7 mouse cellular contexts compared by ENCODE assay signal in the genomic region with DNA sequence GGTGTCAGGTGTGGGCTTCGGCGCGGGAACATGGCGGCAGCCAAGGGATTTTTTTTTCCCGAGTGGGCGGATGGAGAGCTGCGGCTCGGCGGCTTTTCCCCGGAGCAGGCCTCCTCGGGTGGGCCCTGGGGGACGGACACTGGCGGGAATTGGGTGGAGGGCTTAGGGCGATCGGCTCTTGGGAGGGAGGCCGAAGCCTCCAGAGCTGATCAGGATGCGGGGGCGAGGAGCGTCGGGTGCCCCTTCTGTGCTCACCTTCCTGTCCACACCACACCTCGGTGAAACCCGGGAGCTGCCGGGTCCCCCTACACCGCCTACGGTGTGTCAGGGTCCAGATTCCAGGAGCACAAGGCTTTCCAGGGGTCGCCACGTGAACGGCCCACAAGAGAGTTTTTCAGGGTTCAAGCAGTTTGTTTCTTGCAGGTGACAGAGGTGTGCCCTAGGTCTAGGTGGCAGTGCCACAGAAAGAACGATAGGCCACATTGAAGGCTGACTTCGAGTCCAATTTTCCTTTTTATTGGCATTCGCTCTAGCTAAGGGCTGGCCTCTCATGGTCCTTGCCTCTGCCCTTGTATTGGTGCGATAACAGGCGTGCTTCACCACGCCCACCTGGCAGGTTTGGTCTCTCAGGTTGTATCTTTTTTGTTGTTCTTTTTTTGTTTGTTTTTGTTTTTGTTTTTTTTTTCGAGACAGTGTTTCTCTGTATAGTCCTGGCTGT. TPM values are rescaled to one million over a fixed set of nuclear protein-coding genes. Genes with fewer than 3 reads are reported as not detected.
DNase-seq lines count a peak whose midpoint lies in the region; ATAC-seq and TF ChIP-seq lines count a peak whose summit lies in the region.

No protein-coding gene starts in this region.

- no peaks in the 10 kb centered on the region for H3K9me3 ChIP-seq in heart, embryonic 14.5 days (ENCODE audit: control insufficient read depth, low read length)
- H3K9me3 ChIP-seq in kidney, postnatal 0 days (replicated peaks; ENCODE audit: low read length) = no peaks in the 10 kb centered on the region
- no peaks in the 10 kb centered on the region for H3K9me3 ChIP-seq in midbrain, embryonic 13.5 days

- H3K4me1 ChIP-seq in heart, embryonic 14.5 days (ENCODE audit: control insufficient read depth in 2 of 2, insufficient read depth in 2 of 2, low read length in 2 of 2) = peaks cover 12 to 30% of the 10 kb centered on the region in 2 experiments
- no peaks in the 10 kb centered on the region; the same call in 1 of the 2 replicates for H3K4me1 ChIP-seq in kidney, postnatal 0 days (replicated peaks; ENCODE audit: insufficient read depth, low read length)
- peaks cover 14% of the 10 kb centered on the region for H3K4me1 ChIP-seq in midbrain, embryonic 13.5 days (replicated peaks)

- peak overlapping the region; percentile 78 to 83 for H3K27ac ChIP-seq in heart, embryonic 14.5 days (replicated peaks in 1 of 2; ENCODE audit: control insufficient read depth in 1 of 2, insufficient read depth in 1 of 2, low read depth in 2 of 2, low read length in 2 of 2)
- H3K27ac ChIP-seq in kidney, postnatal 0 days = peak overlapping the region; percentile 84
- H3K27ac ChIP-seq in midbrain, embryonic 13.5 days = 0 out of 2 replicates have a peak overlapping the region, but pooled peaks have one; percentile 60

- ATAC-seq in heart, embryonic 14.5 days (ENCODE audit: insufficient number of reproducible peaks, insufficient read depth, low FRiP score, low read depth) = peak; percentile 37; the same call in 1 of the 2 replicates
- peak; percentile 33 for ATAC-seq in kidney, postnatal 0 days (replicated peaks; ENCODE audit: low FRiP score, low read depth)
- ATAC-seq in midbrain, embryonic 13.5 days = peak; percentile 84; the same call in 1 of the 2 replicates

- H3K4me3 ChIP-seq in heart, embryonic 14.5 days (ENCODE audit: control insufficient read depth in 1 of 2, insufficient read depth in 1 of 2, low read depth in 1 of 2, low read length in 2 of 2) = peak overlapping the region; percentile 87 to 99
- H3K4me3 ChIP-seq in kidney, postnatal 0 days (replicated peaks; ENCODE audit: low read depth, low read length) = peak overlapping the region; percentile 85
- peak overlapping the region; percentile 84 for H3K4me3 ChIP-seq in midbrain, embryonic 13.5 days (replicated peaks)

- peak overlapping the region; percentile 92 for H3K9ac ChIP-seq in heart, embryonic 14.5 days (ENCODE audit: low read length)
- peak overlapping the region; percentile 87 for H3K9ac ChIP-seq in kidney, postnatal 0 days (ENCODE audit: low read depth, low read length)
- peak overlapping the region; percentile 86 for H3K9ac ChIP-seq in midbrain, embryonic 13.5 days (replicated peaks)

- H3K36me3 ChIP-seq in heart, embryonic 14.5 days (ENCODE audit: control insufficient read depth, insufficient read depth, low read length) = peaks cover 7% of the 10 kb centered on the region; the same call in 1 of the 2 replicates
- no peaks in the 10 kb centered on the region for H3K36me3 ChIP-seq in kidney, postnatal 0 days (ENCODE audit: insufficient read depth, low read length)
- no peaks in the 10 kb centered on the region for H3K36me3 ChIP-seq in midbrain, embryonic 13.5 days

- peak overlapping the region; percentile 97 for H3K4me2 ChIP-seq in heart, embryonic 14.5 days (ENCODE audit: low read length)
- peak overlapping the region; percentile 92 for H3K4me2 ChIP-seq in kidney, postnatal 0 days (ENCODE audit: low read length)
- H3K4me2 ChIP-seq in midbrain, embryonic 13.5 days (replicated peaks) = peak overlapping the region; percentile 82

- H3K27me3 ChIP-seq in heart, embryonic 14.5 days (ENCODE audit: control insufficient read depth, insufficient read depth, low read length) = no peaks in the 10 kb centered on the region
- no peaks in the 10 kb centered on the region for H3K27me3 ChIP-seq in kidney, postnatal 0 days (ENCODE audit: insufficient read depth, low read length)
- no peaks in the 10 kb centered on the region for H3K27me3 ChIP-seq in midbrain, embryonic 13.5 days

- DNase-seq in ovary, postnatal 14 days (ENCODE audit: low spot score) = peak; percentile 12
- no peak for DNase-seq in ovary, adult 18-20 months (ENCODE audit: low spot score)
- peak; percentile 17 for DNase-seq in c-Kit-negative CD71-positive TER-119-positive erythroid progenitor cells, embryonic 14.5 days (ENCODE audit: low read depth, low spot score)
- DNase-seq in kidney, postnatal 0 days (ENCODE audit: low spot score) = no peak
- no peak for DNase-seq in thymus, postnatal 4 days

- 4% methylated on average over 35 of the region's 35 CpGs for WGBS in heart, embryonic 14.5 days
- 3% methylated on average over 35 of the region's 35 CpGs for WGBS in kidney, postnatal 0 days
- WGBS in midbrain, embryonic 13.5 days = 8% methylated on average over 35 of the region's 35 CpGs

- TF ChIP-seq CTCF in kidney, postnatal 0 days (IDR thresholded peaks at IDR 0.05; ENCODE audit: low read depth) = no peak

RNA-seq across cellular contexts. Expression of gene Lclat1, which starts 0.5 kb away (rescaled TPM):
- polyA plus RNA-seq in heart, embryonic 14.5 days (2014; fragmentation: Nextera tagmentation; extraction: Ambion mirVana) = 54.6 and 61.3 TPM in 2 replicates
- 12.5 and 14.5 TPM in 2 replicates for polyA plus RNA-seq in kidney, postnatal 0 days (2015; fragmentation: Nextera tagmentation; extraction: Ambion mirVana)
- 7.1 and 7.9 TPM in 2 replicates for polyA plus RNA-seq in midbrain, embryonic 13.5 days (2015; fragmentation: Nextera tagmentation; extraction: Ambion mirVana)

Comparison
In these comparisons a context has a peak if more than half of its experiments do, and no peak if none do; other contexts are left out.
1. DNase-seq: peak in ovary, postnatal 14 days (single experiment) and c-Kit-negative CD71-positive TER-119-positive erythroid progenitor cells, embryonic 14.5 days (single experiment); none in ovary, adult 18-20 months (single experiment), kidney, postnatal 0 days (single experiment) and thymus, postnatal 4 days (single experiment).
2. ATAC-seq: peak in every context shown above with its lines; median percentile 84 in midbrain, embryonic 13.5 days; 37 in heart, embryonic 14.5 days; 33 in kidney, postnatal 0 days.
3. Peak in every context shown above with its lines, with median percentiles within 50 percentile points of each other: H3K27ac ChIP-seq, H3K4me2 ChIP-seq, H3K4me3 ChIP-seq and H3K9ac ChIP-seq.